Mouse (Mus musculus) lung, adult 2 months (tissue): ENCODE measurements around the gene Tbce. TPM values are rescaled to one million over a fixed set of nuclear protein-coding genes. Genes with fewer than 3 reads are reported as not detected.

Experiments
- DNase-seq: peaks from one replicate; pipeline ENCODE4 v3.0.0; 2022
- H3K4me1 ChIP-seq: fragments of 200-500 bp; 2 replicates; pipeline ENCODE4 v1.6.1; 2011; ENCODE audit warnings: low read length; ENCODE audit not compliant: control insufficient read depth, insufficient read depth
- H3K4me3 ChIP-seq: fragments of 200-500 bp; replicated peaks from 2 replicates; pipeline ENCODE3; 2011; ENCODE audit warnings: low read depth, mild to moderate bottlenecking, control low read depth, low read length; ENCODE audit errors: extremely low read depth
- CTCF ChIP-seq: fragments of 200-500 bp; IDR thresholded peaks from 2 replicates; pipeline ENCODE4 v1.5.1; 2011; ENCODE audit warnings: mild to moderate bottlenecking, low read length, control low read depth; ENCODE audit not compliant: insufficient read depth
- POLR2A ChIP-seq: fragments of 200-500 bp; IDR thresholded peaks from 2 replicates; pipeline ENCODE4 v1.6.1; 2011; ENCODE audit warnings: low read depth, mild to moderate bottlenecking, control low read depth, low read length, borderline replicate concordance; ENCODE audit errors: extremely low read depth
- WGBS: fragments of 180-500 bp; shearing (Covaris S2); methylation state at CpG from one replicate; pipeline ENCODE4 v1.1.7; 2018; 5-methylcytosine and 5-hydroxymethylcytosine counted together
- polyA plus RNA-seq: library from polyadenylated mRNA; depleted of rRNA; stranded (reverse); fragments of >200 nt; gene quantifications from 2 replicates; pipeline ENCODE4 v1.2.3, GENCODE M21; 2012

Tbce gene
- polyA plus RNA-seq, 1 experiment = 22.0 TPM

- Histone ChIP-seq H3K4me1 (peaks cover 7% of the 10 kb centered on the region), H3K4me3 (peak within 1 kb of the TSS; percentile 88)
- peak; percentile 97 for TF ChIP-seq POLR2A
- no peak for TF ChIP-seq CTCF
- DNase-seq = peak; percentile 94
- WGBS = 1% methylated on average over 64 of the region's 64 CpGs
Observed at GRCm38 (mm10) chr13:14063013-14063941, 23.8 kb upstream of the Tbce start, which contains the start of the genes Arid4b and Ggps1. TSS of gene Arid4b (plus strand) at chr13:14063232. TSS of gene Ggps1 (minus strand) at chr13:14063488.

- 2% methylated on average over 11 of the region's 11 CpGs for WGBS
- Histone ChIP-seq H3K4me1 (peaks cover 6% of the 10 kb centered on the region), H3K4me3 (peak overlapping the region; percentile 86)
- DNase-seq = no peak
- TF ChIP-seq CTCF (no peak), POLR2A (no peak)
Observed at GRCm38 (mm10) chr13:14062209-14063012, 23.0 kb upstream of the Tbce start.

- no peak for DNase-seq
- TF ChIP-seq POLR2A (no peak), CTCF (no peak)
- no peak overlapping the region for H3K4me3 ChIP-seq
- H3K4me1 ChIP-seq = peaks cover 6% of the 10 kb centered on the region
Observed at GRCm38 (mm10) chr13:14059582-14059981, 20.1 kb upstream of the Tbce start.

- DNase-seq = no peak
- H3K4me3 ChIP-seq = no peak overlapping the region
- TF ChIP-seq CTCF (no peak), POLR2A (no peak)
- H3K4me1 ChIP-seq = no peaks in the 10 kb centered on the region; the same call in none of the 2 replicates
- 80% methylated on average over 3 of the region's 3 CpGs for WGBS
Observed at GRCm38 (mm10) chr13:14056801-14057200, 17.4 kb upstream of the Tbce start.

- WGBS = 76% methylated on average over 1 of the region's 1 CpGs
Observed at GRCm38 (mm10) chr13:14049878-14050277, 10.4 kb upstream of the Tbce start.

GRCm38 (mm10) chr13:14044521-14044920 is 5.1 kb upstream of the Tbce start:
- DNase-seq = no peak
- WGBS = 68% methylated on average over 2 of the region's 2 CpGs
- H3K4me3 ChIP-seq = no peak overlapping the region
- TF ChIP-seq POLR2A = no peak
- no peak for TF ChIP-seq CTCF
- peaks cover 4% of the 10 kb centered on the region; the same call in 1 of the 2 replicates for H3K4me1 ChIP-seq

More at GRCm38 (mm10) chr13:14049878-14050277, 10.4 kb upstream of the Tbce start:
- Histone ChIP-seq H3K4me1 (no peaks in the 10 kb centered on the region), H3K4me3 (no peak overlapping the region)
- DNase-seq = no peak
- TF ChIP-seq CTCF = no peak
- no peak for TF ChIP-seq POLR2A

GRCm38 (mm10) chr13:14043851-14044250 is 4.4 kb upstream of the Tbce start:
- Histone ChIP-seq H3K4me3 (no peak overlapping the region), H3K4me1 (peaks cover 4% of the 10 kb centered on the region; the same call in 1 of the 2 replicates)
- no peak for DNase-seq
- TF ChIP-seq CTCF = no peak
- no peak for TF ChIP-seq POLR2A

- Histone ChIP-seq H3K4me3 (no peak overlapping the region), H3K4me1 (peaks cover 4% of the 10 kb centered on the region)
- DNase-seq = no peak
- WGBS = 16% methylated on average over 5 of the region's 5 CpGs
- TF ChIP-seq CTCF = no peak
- TF ChIP-seq POLR2A = no peak
Observed at GRCm38 (mm10) chr13:14040186-14040585, 748 bp upstream of the Tbce start.

GRCm38 (mm10) chr13:14038911-14039291 is 537 bp downstream of the Tbce start:
- WGBS = 1% methylated on average over 8 of the region's 8 CpGs
- no peak for TF ChIP-seq POLR2A
- no peak for TF ChIP-seq CTCF
- H3K4me3 ChIP-seq = peak overlapping the region; percentile 100
- DNase-seq = no peak
- H3K4me1 ChIP-seq = peaks cover 4% of the 10 kb centered on the region
